Mouse (Mus musculus): ENCODE data around the gene Hs1bp3. TPM values are rescaled to one million over a fixed set of nuclear protein-coding genes. Genes with fewer than 3 reads are reported as not detected.
A peak's percentile ranks its signal among the peaks of the same experiment; 100 is the strongest.

Hs1bp3 gene
- polyA plus RNA-seq, 1 experiment from 2014 or later, result 3.7 TPM

DNA sequence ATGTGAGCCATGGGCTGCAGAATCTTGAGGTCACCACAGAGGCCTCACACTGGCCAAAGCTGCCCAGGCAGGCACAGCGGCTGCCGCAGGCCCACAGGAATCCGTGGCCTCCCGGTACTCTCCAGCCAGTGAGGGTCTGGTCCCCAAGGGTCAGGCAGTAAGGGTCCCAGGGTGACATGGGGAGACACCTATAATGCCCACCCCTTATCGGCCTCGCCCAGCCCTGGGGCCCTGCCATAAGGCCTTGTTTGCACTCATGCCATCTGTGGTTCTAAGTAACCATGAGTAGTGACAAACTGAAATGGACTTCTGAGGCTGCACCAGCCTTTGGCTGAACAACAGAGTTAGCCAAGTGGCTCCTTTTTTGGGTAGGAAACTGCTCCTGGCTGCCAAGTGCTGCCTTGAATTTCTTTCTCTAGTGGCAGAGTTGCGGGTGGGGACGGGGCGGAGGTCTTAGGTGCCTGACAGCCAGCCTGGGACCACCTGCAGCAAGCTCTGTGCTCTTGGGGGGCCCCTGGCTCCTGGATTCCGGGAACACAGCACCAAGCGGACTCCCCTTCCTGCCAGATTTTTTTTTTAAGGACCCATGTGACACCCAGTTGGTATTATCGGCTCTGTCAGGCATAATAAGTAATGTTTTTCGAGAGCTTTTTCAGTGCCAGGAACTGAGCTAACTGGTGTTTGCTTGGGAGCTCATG, 12.2 kb downstream of the Hs1bp3 start:
- Histone ChIP-seq H3K4me3 (replicated peaks) (no peak overlapping the region), H3K36me3 (no peaks in the 10 kb centered on the region), H3K4me2 (no peak overlapping the region), H3K27me3 (no peaks in the 10 kb centered on the region), H3K27ac (no peak overlapping the region), H3K9ac (no peak overlapping the region), H3K4me1 (replicated peaks) (no peaks in the 10 kb centered on the region), H3K9me3 (replicated peaks) (no peaks in the 10 kb centered on the region)
- WGBS (ENCODE audit: insufficient replicate concordance), result 77% methylated on average over 13 of the region's 13 CpGs
- DNase-seq, result no peak
- no peak for ATAC-seq (ENCODE audit: low read depth)

DNA sequence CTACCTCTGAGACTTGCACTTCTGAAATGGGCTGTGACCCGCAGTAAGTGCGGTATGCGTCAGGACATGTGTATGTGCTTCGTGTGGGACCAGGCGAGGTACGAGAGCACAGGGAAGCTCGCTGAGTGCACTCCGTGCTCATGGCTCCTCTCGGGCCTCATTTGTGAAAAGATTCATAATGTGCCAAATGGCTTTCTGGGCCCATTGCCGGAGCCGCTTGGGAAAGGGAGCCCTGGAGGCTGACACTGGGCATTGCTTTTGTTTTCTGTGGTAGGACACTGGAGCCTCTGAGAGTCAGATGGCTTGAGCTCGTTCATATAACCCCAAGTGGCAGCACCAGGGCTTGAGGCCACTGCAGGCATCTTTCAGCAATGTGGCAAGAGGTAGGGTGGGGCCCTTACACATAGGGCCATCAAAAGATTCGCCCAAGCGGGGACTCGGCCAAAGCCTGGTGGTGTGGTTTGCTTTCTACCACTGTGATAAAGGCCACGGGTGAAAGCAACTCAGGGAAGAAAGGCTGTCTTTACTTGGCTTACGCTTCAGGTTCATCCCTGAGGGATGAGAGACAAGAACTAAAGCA, 12.8 kb downstream of the Hs1bp3 start:
- H3K36me3 ChIP-seq, result no peaks in the 10 kb centered on the region
- H3K9me3 ChIP-seq (replicated peaks), result no peaks in the 10 kb centered on the region
- no peak overlapping the region for H3K4me3 ChIP-seq (replicated peaks)
- no peak overlapping the region for H3K27ac ChIP-seq
- no peaks in the 10 kb centered on the region for H3K27me3 ChIP-seq
- ATAC-seq (ENCODE audit: low read depth), result no peak
- H3K9ac ChIP-seq, result no peak overlapping the region
- WGBS (ENCODE audit: insufficient replicate concordance), result 85% methylated on average over 17 of the region's 17 CpGs
- no peak overlapping the region for H3K4me2 ChIP-seq
- H3K4me1 ChIP-seq (replicated peaks), result no peaks in the 10 kb centered on the region
- no peak for DNase-seq

- H3K4me1 ChIP-seq (replicated peaks), result no peaks in the 10 kb centered on the region
- no peaks in the 10 kb centered on the region for H3K9me3 ChIP-seq (replicated peaks)
- 37% methylated on average over 17 of the region's 17 CpGs for WGBS (ENCODE audit: insufficient replicate concordance)
- H3K27me3 ChIP-seq, result no peaks in the 10 kb centered on the region
- DNase-seq, result peak; percentile 66
- H3K27ac ChIP-seq, result no peak overlapping the region
- no peak overlapping the region for H3K9ac ChIP-seq
- H3K36me3 ChIP-seq, result no peaks in the 10 kb centered on the region
- H3K4me2 ChIP-seq, result no peak overlapping the region
- H3K4me3 ChIP-seq (replicated peaks), result no peak overlapping the region
- peak; percentile 71 for ATAC-seq (ENCODE audit: low read depth)
Measured at GRCm38 (mm10) chr12:8326825-8327674, 13.8 kb downstream of the Hs1bp3 start.

DNA sequence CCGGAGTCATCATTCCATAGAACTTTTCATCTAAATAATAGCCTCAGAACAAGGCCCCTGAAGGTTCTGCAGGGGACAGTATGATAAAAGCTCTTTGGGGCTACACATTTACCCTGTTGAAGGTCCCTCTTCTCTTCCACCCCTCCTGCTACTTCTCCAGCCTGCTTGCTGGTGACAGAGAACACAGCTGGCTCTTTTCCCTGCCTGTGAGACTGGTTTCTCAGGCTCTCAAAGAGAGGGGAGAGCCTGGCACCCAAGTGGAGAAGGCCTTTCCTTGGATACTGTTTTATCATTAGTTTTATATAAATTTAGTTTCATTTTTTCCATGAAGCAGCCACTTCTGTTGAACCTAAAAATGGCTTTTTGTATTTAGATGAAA, 14.4 kb downstream of the Hs1bp3 start:
- Histone ChIP-seq H3K4me3 (replicated peaks) (no peak overlapping the region), H3K9ac (no peak overlapping the region), H3K9me3 (replicated peaks) (no peaks in the 10 kb centered on the region), H3K27ac (no peak overlapping the region), H3K27me3 (no peaks in the 10 kb centered on the region), H3K4me2 (no peak overlapping the region), H3K4me1 (replicated peaks) (no peaks in the 10 kb centered on the region), H3K36me3 (no peaks in the 10 kb centered on the region)
- ATAC-seq (ENCODE audit: low read depth) (no peak), DNase-seq (no peak)
- WGBS (ENCODE audit: insufficient replicate concordance), result 80% methylated on average over 1 of the region's 1 CpGs

DNA sequence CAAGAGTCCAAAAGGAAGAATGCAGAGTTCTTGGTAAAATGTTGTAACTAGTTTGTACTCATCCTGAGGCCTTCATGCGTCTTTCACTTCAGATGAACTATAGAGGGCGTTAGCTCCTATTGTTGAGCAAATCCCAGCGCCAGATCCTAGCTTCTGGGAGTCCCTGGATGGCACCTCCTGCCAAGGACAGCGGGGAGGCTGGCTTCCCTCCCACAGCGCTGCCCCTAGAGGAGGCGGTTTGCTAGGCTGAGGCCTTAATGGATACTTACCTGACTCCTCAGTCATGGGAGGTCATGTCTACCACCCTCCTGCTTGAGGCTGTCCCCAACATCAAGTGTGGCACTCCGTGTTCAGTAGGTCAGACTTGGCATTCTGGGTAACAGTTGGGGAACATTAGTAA, 16.0 kb downstream of the Hs1bp3 start:
- Histone ChIP-seq H3K4me3 (replicated peaks) (no peak overlapping the region), H3K9me3 (replicated peaks) (no peaks in the 10 kb centered on the region), H3K36me3 (no peaks in the 10 kb centered on the region), H3K4me2 (no peak overlapping the region), H3K27me3 (no peaks in the 10 kb centered on the region), H3K9ac (no peak overlapping the region), H3K27ac (no peak overlapping the region), H3K4me1 (replicated peaks) (peaks cover 3% of the 10 kb centered on the region; the same call in 1 of the 2 replicates)
- no peak for ATAC-seq (ENCODE audit: low read depth)
- 71% methylated on average over 7 of the region's 7 CpGs for WGBS (ENCODE audit: insufficient replicate concordance)
- DNase-seq, result no peak

GRCm38 (mm10) chr12:8331489-8332173, 18.4 kb downstream of the Hs1bp3 start:
- H3K27me3 ChIP-seq, result no peaks in the 10 kb centered on the region
- ATAC-seq (ENCODE audit: low read depth) (no peak), DNase-seq (no peak)
- H3K9ac ChIP-seq, result no peak overlapping the region
- H3K4me3 ChIP-seq (replicated peaks), result no peak overlapping the region
- 71% methylated on average over 14 of the region's 14 CpGs for WGBS (ENCODE audit: insufficient replicate concordance)
- no peaks in the 10 kb centered on the region for H3K9me3 ChIP-seq (replicated peaks)
- H3K4me1 ChIP-seq (replicated peaks), result peaks cover 6% of the 10 kb centered on the region
- peaks cover 4% of the 10 kb centered on the region; the same call in 1 of the 2 replicates for H3K36me3 ChIP-seq
- no peak overlapping the region for H3K4me2 ChIP-seq
- no peak overlapping the region for H3K27ac ChIP-seq

DNA sequence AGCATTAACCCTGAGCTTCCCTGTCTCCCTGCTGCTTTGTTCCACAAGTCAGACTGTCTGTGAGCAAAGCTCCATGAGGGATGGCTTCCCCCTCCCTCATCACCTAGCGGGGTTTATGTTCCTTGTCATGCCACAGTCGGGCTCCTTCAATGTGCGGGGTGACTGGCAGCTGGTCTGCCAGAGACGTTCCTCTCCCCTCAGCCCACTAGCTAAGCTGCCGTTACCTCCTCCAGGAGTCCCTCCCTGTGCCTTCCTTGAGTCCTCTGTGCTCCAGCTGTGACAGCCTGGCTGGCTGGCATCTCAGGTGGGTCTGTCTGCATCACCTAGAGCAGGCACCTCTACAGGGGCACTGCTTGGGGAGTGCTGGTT, 18.9 kb downstream of the Hs1bp3 start:
- Histone ChIP-seq H3K4me3 (replicated peaks) (no peak overlapping the region), H3K36me3 (peaks cover 4% of the 10 kb centered on the region; the same call in 1 of the 2 replicates), H3K27me3 (no peaks in the 10 kb centered on the region), H3K4me1 (replicated peaks) (peaks cover 6% of the 10 kb centered on the region), H3K27ac (no peak overlapping the region), H3K4me2 (no peak overlapping the region), H3K9ac (no peak overlapping the region), H3K9me3 (replicated peaks) (no peaks in the 10 kb centered on the region)
- DNase-seq (no peak), ATAC-seq (ENCODE audit: low read depth) (no peak)
- WGBS (ENCODE audit: insufficient replicate concordance), result 77% methylated on average over 5 of the region's 5 CpGs

DNA sequence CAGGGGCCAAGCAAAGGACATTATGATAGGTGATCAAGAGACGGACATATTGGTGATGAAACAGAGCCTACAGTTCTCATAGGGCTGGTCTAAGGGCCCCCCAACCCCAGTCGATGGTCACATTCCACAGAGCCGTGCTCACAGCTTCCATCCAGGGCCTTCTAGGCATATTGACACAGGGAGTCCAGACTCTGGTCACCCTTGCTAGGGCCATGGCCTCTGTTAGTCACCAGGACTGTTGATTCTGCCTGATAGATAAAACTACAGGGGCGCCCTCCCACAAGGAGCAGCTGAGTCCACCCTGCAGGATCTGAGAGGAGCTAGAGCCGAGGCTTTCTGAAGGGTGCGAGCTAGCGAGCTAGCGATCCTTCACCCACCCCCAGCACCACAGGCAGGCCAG, 20.4 kb downstream of the Hs1bp3 start:
- Histone ChIP-seq H3K4me1 (replicated peaks) (peaks cover 6% of the 10 kb centered on the region), H3K36me3 (peaks cover 11% of the 10 kb centered on the region; the same call in 1 of the 2 replicates), H3K4me2 (no peak overlapping the region), H3K27me3 (no peaks in the 10 kb centered on the region), H3K9me3 (replicated peaks) (no peaks in the 10 kb centered on the region), H3K27ac (no peak overlapping the region), H3K9ac (no peak overlapping the region), H3K4me3 (replicated peaks) (no peak overlapping the region)
- WGBS (ENCODE audit: insufficient replicate concordance), result 71% methylated on average over 8 of the region's 8 CpGs
- ATAC-seq (ENCODE audit: low read depth) (peak; percentile 69), DNase-seq (no peak)

DNA sequence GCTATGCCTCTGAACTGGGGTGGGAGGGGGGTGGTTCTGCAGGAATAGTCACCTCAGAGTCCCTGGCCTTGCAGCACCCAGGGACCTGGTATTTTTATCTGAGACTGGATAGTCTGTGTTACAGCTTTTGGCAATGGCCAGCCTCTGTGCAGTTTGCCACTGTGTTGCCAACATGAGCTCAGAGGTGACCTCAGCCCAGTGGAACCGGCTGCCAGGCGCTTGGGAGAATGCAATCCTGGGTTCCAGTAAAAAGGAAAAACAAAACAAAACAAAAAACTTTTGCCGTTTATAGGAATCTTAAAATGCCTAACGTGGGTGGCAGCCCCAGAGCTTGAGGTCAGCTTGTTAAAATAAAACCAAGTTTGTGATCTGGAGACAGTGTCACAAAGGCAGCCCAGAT, 21.0 kb downstream of the Hs1bp3 start:
- Histone ChIP-seq H3K36me3 (peaks cover 13% of the 10 kb centered on the region; the same call in 1 of the 2 replicates), H3K4me3 (replicated peaks) (no peak overlapping the region), H3K27me3 (no peaks in the 10 kb centered on the region), H3K4me1 (replicated peaks) (peaks cover 6% of the 10 kb centered on the region), H3K9ac (no peak overlapping the region), H3K4me2 (no peak overlapping the region), H3K9me3 (replicated peaks) (no peaks in the 10 kb centered on the region), H3K27ac (no peak overlapping the region)
- DNase-seq (no peak), ATAC-seq (ENCODE audit: low read depth) (no peak)
- 68% methylated on average over 4 of the region's 4 CpGs for WGBS (ENCODE audit: insufficient replicate concordance)

DNA sequence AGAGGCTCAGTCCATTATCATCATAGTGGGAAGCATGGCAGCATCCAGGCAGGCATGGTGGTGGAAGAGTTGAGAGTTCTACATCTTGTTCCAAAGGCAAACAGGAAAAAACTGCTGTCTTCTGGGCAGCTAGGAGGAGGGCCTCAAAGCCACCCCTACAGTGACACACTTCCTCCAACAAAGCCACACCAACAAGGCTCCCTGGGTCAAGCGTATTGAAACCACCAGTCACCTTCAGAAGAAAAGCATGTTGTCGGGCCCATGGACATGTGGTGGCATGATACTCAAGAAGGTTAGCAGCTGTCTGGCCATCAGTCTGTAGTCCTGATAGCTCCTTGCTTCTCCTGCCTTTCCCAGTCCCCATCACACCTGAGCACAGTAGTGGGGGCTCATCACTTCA, 22.3 kb downstream of the Hs1bp3 start:
- no peak overlapping the region for H3K4me3 ChIP-seq (replicated peaks)
- H3K27me3 ChIP-seq, result no peaks in the 10 kb centered on the region
- no peak overlapping the region for H3K27ac ChIP-seq
- peaks cover 6% of the 10 kb centered on the region for H3K4me1 ChIP-seq (replicated peaks)
- ATAC-seq (ENCODE audit: low read depth) (no peak), DNase-seq (no peak)
- peaks cover 13% of the 10 kb centered on the region; the same call in 1 of the 2 replicates for H3K36me3 ChIP-seq
- H3K4me2 ChIP-seq, result no peak overlapping the region
- H3K9ac ChIP-seq, result no peak overlapping the region
- no peaks in the 10 kb centered on the region for H3K9me3 ChIP-seq (replicated peaks)
- 45% methylated on average over 2 of the region's 2 CpGs for WGBS (ENCODE audit: insufficient replicate concordance)

GRCm38 (mm10) chr12:8336601-8337285, 23.5 kb downstream of the Hs1bp3 start:
- no peaks in the 10 kb centered on the region for H3K27me3 ChIP-seq
- no peak overlapping the region for H3K4me2 ChIP-seq
- peaks cover 6% of the 10 kb centered on the region for H3K4me1 ChIP-seq (replicated peaks)
- WGBS (ENCODE audit: insufficient replicate concordance), result 81% methylated on average over 10 of the region's 10 CpGs
- no peak overlapping the region for H3K9ac ChIP-seq
- no peak for DNase-seq
- H3K4me3 ChIP-seq (replicated peaks), result no peak overlapping the region
- no peak overlapping the region for H3K27ac ChIP-seq
- H3K9me3 ChIP-seq (replicated peaks), result no peaks in the 10 kb centered on the region
- ATAC-seq (ENCODE audit: low read depth), result no peak
- H3K36me3 ChIP-seq, result peaks cover 13% of the 10 kb centered on the region; the same call in 1 of the 2 replicates

Measured in liver, embryonic 13.5 days (tissue).